Mouse (Mus musculus): ENCODE data around the gene Tbc1d2b. TPM values are rescaled to one million over a fixed set of nuclear protein-coding genes. Genes with fewer than 3 reads are reported as not detected.

Gene Tbc1d2b
- 1.8 to 5.9 TPM (median 2.7 TPM) in 4 replicates for total RNA-seq (2023)

GRCm38 (mm10) chr9:90270193-90270943 is at the start of gene Tbc1d2b:
TSS of gene Tbc1d2b (minus strand) at chr9:90270804.

GRCm38 (mm10) chr9:90162926-90163748 is 107.5 kb downstream of the Tbc1d2b start, which contains the start of gene Adamts7:
TSS of gene Adamts7 (plus strand) at chr9:90163069.

Other genes with a start within 250 kb of the Tbc1d2b start
- gene Ctsh, start 216.7 kb downstream of the Tbc1d2b start, total RNA-seq (2023), result 402 to 414 TPM (median 411 TPM) in 4 replicates
- gene Morf4l1, start 156.0 kb downstream of the Tbc1d2b start, total RNA-seq (2023), result 445 to 479 TPM (median 467 TPM) in 4 replicates
- 0.09 to 0.30 TPM in 2 of 4 replicates, not detected in the others for gene Adamts7, start 107.7 kb downstream of the Tbc1d2b start, total RNA-seq (2023)

Data from B cell, adult 62 days (primary cell).